8 mouse cellular contexts compared by ENCODE assay signal in genomic region chr3:79518761-79519527, GRCm38 (mm10). TPM values are rescaled to one million over a fixed set of nuclear protein-coding genes. Genes with fewer than 3 reads are reported as not detected.
A peak's percentile ranks its signal among the peaks of the same experiment; 100 is the strongest.
DNase-seq lines count a peak whose midpoint lies in the region; ATAC-seq lines count a peak whose summit lies in the region.

No protein-coding gene starts in this region.

- intact Hi-C loops in heart, postnatal 36 days (cut with DNase I) = loop anchor here (1.0 to 5.0 kb wide), 2 partner anchors 48 to 68 kb away; partner anchors contain the start of gene Fnip2

- peak; percentile 64 for DNase-seq in adrenal gland, adult 2 months
- DNase-seq in adrenal gland, postnatal 4 days (ENCODE audit: low spot score in 2 of 2) = no peak
- peak; percentile 51 to 61 for DNase-seq in heart, postnatal 36 days
- peak; percentile 72 to 82 for DNase-seq in kidney, postnatal 4 days
- DNase-seq in mesoderm, embryonic 11.5 days (ENCODE audit: low read depth, low spot score) = peak; percentile 65
- DNase-seq in right cerebral cortex, postnatal 4 days = no peak

- H3K9ac ChIP-seq in forebrain, embryonic 13.5 days = peak overlapping the region; percentile 31; the same call in 1 of the 2 replicates

- peaks cover 2% of the 10 kb centered on the region; the same call in 1 of the 2 replicates for H3K36me3 ChIP-seq in forebrain, embryonic 13.5 days (ENCODE audit: poor library complexity, severe bottlenecking)

- no peaks in the 10 kb centered on the region for H3K27me3 ChIP-seq in forebrain, embryonic 13.5 days

- H3K9me3 ChIP-seq in forebrain, embryonic 13.5 days (replicated peaks) = no peaks in the 10 kb centered on the region

- peaks cover 25% of the 10 kb centered on the region for H3K4me1 ChIP-seq in forebrain, embryonic 13.5 days

- H3K4me3 ChIP-seq in forebrain, embryonic 13.5 days = no peak overlapping the region

- no peak overlapping the region for H3K4me2 ChIP-seq in forebrain, embryonic 13.5 days

- ATAC-seq in forebrain, embryonic 13.5 days = peak; percentile 50; the same call in 1 of the 2 replicates
- ATAC-seq in monocyte, adult 5-6 weeks (replicated peaks; ENCODE audit: insufficient number of reproducible peaks, low FRiP score, low TSS enrichment, poor library complexity, severe bottlenecking) = no peak

- 43% methylated on average over 13 of the region's 13 CpGs for WGBS in forebrain, embryonic 13.5 days

- peak overlapping the region; percentile 26 for H3K27ac ChIP-seq in forebrain, embryonic 13.5 days

RNA-seq across cellular contexts. Expression of gene Fnip2, which starts 48.7 kb away (rescaled TPM):
- total RNA-seq in adrenal gland, adult 2 months (2021) = 1 to 10 TPM; 7.4 to 8.5 TPM
- 1.2 and 1.9 TPM in 2 replicates for polyA plus RNA-seq in adrenal gland, adult 2 months (2012; rRNA removed)
- total RNA-seq in adrenal gland, postnatal 4 days (2021) = 10 to 100 TPM; 11.9 to 16.0 TPM
- polyA plus RNA-seq in forebrain, embryonic 13.5 days (2015; fragmentation: Nextera tagmentation; extraction: Ambion mirVana) = 3.4 and 4.4 TPM in 2 replicates
- 10 to 100 TPM; 13.8 to 20.3 TPM for total RNA-seq in heart, postnatal 36 days (2021)
- total RNA-seq in monocyte, adult 5-6 weeks (2017) = 3.0 to 6.5 TPM (median 5.7 TPM) in 3 replicates

Comparison
In these comparisons a context has a peak if more than half of its experiments do, and no peak if none do; other contexts are left out.
1. DNase-seq: peak in adrenal gland, adult 2 months (single experiment), heart, postnatal 36 days (2 of 2), kidney, postnatal 4 days (2 of 2) and mesoderm, embryonic 11.5 days (single experiment); none in adrenal gland, postnatal 4 days (0 of 2) and right cerebral cortex, postnatal 4 days (single experiment).